Mouse (Mus musculus) heart, postnatal 14 days (tissue): ENCODE results near the gene Ubash3b. TPM values are rescaled to one million over a fixed set of nuclear protein-coding genes. Genes with fewer than 3 reads are reported as not detected.

ENCODE experiments used
- DNase-seq, 2 experiments: peaks; one replicate each; pipeline ENCODE4 v3.0.0; 2021 to 2022
- intact Hi-C: fragments of 180-260 bp; cut with DNase I; formaldehyde crosslinking; loops from one replicate; pipeline ENCODE4 v1.15.1; 2025
- total RNA-seq, 2 experiments: library from RNA; stranded (reverse); gene quantifications; 2 replicates each; pipeline ENCODE4 v1.2.3; 2021

The Ubash3b gene
- total RNA-seq, 2 experiments from 2014 or later, result 1.7 to 1.8 TPM

DNA sequence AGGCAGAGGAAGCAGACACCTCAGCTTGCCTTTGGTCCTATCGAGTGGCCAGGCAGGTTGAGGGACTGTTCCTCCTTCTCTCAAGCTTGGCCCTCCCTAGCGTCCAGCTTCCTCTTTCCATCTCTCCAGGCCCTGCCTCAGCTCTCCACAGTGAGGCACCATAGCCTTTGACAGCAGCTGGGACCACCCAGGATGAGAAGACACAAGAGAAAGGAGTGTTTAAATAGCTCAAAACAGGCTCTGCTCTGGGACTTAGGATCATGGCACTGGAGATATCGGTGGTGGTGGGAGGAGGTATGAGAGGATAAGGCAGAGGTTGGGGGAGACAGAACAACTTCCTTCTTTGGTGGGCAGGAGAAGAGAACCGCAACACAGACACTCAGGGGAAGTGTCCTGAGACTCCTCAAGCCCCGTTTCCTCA is 90.7 kb downstream of the Ubash3b start:
- no peak for DNase-seq

DNA sequence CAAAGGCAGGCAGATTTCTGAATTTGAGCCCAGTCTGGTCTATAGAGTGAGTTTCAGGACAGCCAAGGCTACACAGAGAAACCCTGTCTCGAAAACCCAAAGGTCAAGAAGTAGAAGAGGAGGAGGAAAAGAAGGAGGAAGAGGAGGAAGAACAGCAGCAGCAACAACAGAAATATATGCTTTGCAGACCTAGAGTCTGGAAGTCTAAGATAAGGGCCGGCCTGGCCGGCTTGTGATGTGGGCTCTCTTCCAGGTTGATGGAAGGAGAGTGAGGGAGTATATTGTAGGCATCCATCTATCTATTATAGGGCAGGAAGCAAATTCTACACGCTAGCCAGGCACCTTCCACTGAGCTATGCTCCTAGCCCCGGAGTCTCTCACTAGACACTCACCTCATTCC is 92.0 kb downstream of the Ubash3b start:
- intact Hi-C loops, result no loop called here

More for the DNA sequence above, 90.7 kb downstream of the Ubash3b start:
- intact Hi-C loops, result loop anchor here (5.0 kb wide), 1 partner anchor 52 kb away; no protein-coding TSS in a partner anchor

DNA sequence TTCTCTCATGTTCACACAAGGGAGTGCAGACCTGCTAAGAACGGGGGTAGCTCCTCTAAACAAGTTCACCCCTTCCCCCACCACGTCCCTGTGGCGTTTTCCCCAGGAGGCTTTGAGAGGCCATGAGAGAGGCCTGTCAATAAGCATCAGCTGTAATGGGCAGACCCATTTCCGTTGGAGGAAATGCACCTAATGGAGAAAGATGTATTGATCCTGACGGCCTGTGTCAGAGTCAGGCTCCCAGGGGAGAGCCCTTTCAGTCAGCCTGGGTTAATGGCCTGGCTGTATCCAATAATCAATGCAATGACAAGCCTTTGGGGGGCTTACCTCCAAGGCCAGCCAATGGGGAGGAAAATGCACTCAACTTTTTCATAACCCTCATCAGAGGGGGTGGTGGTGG is 100.1 kb downstream of the Ubash3b start:
- DNase-seq, result no peak
- intact Hi-C loops, result no loop called here

More for the DNA sequence above, 92.0 kb downstream of the Ubash3b start:
- DNase-seq, result no peak

GRCm38 (mm10) chr9:41060617-41061016 is 100.9 kb downstream of the Ubash3b start:
- intact Hi-C loops, result no loop called here
- DNase-seq, result no peak

DNA sequence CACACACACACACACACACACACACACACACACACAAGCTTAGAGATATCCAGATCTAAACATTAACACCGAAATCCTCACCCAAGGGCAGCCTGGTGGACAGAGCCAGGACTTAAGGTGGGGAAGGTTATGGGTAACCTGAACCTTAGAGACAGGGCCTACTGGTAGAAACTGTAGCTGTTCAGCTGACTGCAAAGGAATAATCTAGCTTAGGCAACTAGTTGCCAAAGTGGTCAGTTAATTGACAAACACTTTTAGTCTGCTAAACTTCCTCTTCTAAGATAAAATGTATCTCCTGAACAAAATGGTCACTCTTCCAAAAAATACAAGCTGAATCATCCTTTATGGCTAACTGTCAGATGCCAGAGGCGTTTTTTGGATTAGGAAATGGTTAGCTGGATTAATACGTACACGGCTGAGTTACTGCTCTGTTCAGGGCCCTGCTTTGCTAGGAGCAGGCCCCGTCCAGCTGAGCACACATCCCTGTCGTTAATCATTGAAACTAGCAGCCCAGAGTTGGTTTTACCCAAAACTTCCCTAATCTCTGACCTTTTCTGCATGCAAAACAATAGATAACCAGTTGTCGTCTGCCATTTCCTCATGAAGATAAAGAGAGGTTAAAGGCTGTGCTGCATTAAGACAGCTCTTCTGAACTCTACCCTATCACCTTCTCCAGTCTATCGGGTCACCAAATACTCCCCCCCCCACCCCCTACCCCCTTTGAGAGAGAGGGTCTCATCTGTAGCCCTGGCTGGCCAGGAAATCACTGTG is 102.5 kb downstream of the Ubash3b start:
- intact Hi-C loops, result no loop called here
- DNase-seq, result no peak

DNA sequence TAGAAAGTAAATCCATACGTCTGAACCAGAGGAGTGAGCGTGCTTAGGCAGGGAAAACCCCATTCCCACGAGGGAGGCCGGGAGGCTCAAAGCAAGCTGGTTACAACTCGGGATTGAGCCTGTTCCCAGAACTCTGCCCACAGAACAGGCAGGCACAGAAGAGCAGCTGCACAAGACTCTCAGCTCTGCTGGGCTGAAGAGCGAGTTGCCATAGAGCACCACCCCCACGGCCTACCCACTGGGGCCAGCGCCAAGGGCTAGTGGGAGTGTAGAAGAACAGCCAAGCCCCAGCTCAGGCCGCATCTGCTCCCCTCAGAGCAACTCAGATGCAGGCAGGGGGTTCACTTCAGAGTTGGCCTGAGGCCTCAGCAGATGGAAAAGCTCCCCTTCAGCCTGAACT is 107.3 kb downstream of the Ubash3b start:
- intact Hi-C loops, result no loop called here
- DNase-seq, result peak in 1 of 2 experiments; percentile 16

GRCm38 (mm10) chr9:41053478-41053877 is 108.0 kb downstream of the Ubash3b start:
- intact Hi-C loops, result no loop called here
- DNase-seq, result no peak

GRCm38 (mm10) chr9:41051080-41051932 is 110.2 kb downstream of the Ubash3b start:
- DNase-seq, result no peak
- intact Hi-C loops, result no loop called here

DNA sequence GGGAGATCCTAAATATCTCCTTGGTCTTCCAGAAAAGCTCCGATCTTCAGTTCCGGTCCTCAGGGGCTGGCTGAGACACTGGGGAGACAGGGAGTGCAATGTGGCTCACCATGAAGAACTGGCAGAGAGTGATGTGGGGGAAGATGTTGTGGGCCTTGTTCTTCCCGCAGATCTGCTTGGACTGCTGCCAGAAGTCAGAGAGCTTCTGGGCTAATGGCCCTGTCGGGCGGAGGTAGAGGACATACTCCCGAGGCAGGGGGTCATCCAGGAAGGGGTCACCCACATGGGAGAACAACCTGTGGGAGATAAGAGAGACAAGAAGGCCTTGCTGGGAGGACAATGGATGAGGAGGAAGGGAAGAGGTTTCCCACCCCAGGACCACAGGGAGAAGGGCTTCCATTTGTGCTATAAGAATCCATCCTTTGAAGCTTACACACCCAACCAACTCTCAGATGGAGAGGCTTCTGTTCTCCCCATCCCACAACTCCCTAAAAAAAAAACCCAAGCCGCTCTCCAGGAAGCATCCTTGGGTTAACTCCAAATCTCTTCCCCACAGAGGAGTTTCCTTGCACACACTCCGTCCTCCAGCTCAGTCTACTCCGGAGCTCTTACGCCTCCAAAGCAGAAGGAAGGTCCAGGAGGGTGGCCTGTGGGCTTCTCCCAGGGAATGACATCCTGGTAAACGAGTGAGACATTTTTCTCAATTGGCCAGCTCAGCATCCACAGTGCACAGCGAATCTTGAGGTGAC is 111.0 kb downstream of the Ubash3b start:
- no peak for DNase-seq
- intact Hi-C loops, result no loop called here

- intact Hi-C loops, result no loop called here
- no peak for DNase-seq
These were observed 112.2 kb downstream of the Ubash3b start for GRCm38 (mm10) chr9:41049282-41049681.

- no peak for DNase-seq
- intact Hi-C loops, result no loop called here
These were observed 112.7 kb downstream of the Ubash3b start for GRCm38 (mm10) chr9:41048820-41049219.

- intact Hi-C loops, result no loop called here
- DNase-seq, result no peak
These were observed 113.3 kb downstream of the Ubash3b start for GRCm38 (mm10) chr9:41048216-41048615.

DNA sequence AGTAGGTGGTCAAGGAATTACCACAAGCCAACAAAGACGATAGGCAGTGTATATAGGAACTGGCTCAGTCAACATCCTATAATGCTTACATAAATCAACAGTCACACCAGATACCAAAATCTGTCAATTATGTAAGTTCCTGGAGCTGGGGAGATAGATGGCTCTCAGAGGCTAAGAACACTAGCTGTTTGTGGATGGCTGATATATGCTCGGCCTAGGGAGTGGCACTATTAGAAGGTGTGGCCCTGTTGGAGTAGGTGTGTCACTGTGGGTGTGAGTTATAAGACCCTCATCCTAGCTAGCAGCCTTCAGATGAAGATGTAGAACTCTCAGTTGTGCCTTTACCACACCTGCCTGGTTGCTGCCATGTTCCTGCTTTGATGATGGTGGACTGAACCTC is 113.8 kb downstream of the Ubash3b start:
- intact Hi-C loops, result no loop called here
- no peak for DNase-seq

DNA sequence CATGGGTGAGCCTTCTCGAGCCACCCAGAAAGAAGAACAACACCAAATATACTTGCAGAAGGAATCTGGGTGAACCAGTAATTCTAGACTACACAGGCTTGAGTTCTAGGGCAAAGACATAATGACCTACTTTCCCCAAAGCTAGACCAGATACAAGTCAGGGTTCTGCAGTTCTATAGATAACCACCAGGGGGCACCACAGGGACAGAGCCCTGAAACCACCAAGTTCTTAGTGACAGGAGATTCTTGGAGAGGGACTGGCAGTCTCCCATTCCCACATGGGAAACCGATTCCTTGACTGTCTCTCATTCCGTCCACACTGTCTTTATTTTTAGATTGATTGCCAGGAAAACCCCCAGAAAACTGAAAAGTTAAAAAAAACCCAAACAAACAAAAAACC is 116.9 kb downstream of the Ubash3b start:
- intact Hi-C loops, result loop anchor here (1.0 to 2.0 kb wide), 2 partner anchors 138 to 146 kb away; no protein-coding TSS in a partner anchor

DNA sequence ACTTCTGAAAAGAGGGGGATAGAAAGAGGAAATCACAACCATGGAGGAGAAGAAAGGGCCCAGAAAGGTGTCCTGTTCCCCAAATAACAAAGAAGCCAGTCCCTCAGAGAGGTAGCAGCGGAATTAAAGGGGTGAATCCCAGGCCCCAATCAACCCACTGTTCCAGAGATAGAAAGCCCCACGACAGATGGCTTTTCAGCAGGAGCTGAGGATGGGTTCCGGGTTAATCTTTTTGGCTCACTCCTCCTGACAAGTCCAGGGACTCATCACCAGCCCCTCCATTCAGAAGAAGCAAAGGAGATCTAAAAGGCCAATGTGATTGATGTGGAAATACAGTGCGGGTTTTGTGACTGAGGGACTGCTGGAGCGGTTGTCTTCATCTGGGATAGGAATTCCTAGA is 117.9 kb downstream of the Ubash3b start:
- intact Hi-C loops, result loop anchor here (1.0 to 2.0 kb wide), 2 partner anchors 139 to 147 kb away; no protein-coding TSS in a partner anchor
- no peak for DNase-seq

More for the DNA sequence above, 116.9 kb downstream of the Ubash3b start:
- peak; percentile 85 to 91 for DNase-seq

DNA sequence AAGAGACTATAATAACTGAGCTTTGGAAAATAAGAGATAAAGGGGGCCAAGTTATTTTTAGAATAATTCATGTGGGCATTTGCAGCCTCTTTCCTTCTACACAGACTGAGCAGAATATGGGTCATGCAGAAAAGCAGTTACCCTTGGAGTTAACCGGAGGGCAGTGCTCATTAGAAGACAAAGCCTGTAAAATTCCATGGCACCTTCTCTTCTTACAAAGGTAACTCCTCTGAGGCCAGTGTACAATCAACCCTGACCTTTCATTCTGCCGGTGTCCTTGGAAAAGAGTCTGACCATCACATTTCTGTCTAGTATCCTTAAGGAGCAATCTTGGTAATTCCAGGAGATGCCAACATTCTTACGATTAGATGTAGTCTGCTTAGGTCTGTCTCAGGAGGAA is 120.1 kb downstream of the Ubash3b start:
- intact Hi-C loops, result no loop called here

DNA sequence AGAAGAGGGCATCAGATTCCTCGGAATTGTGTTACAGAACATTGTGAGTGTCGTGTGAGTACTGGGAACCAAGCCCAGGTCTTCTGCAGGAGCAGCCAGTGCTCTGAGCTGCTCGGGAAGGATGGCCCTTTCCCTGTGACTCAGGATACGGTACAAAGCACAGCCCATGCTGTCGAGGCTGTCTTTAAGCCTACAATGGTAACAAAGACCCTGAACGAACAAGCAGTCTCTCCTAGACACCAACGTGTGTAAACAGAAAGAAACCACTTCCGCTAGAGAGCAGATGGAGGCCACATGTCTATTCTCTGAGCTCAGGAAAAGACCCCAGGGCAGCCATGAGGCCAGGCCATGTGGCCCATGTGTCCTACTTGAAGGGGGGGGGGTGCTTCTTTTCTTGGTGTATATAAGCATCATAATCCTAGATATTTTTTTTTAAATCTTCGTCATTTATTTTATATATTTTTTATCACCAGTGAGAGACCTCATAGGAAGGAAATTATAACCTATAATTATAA is 123.3 kb downstream of the Ubash3b start:
- no peak for DNase-seq
- intact Hi-C loops, result no loop called here

More for the DNA sequence above, 120.1 kb downstream of the Ubash3b start:
- DNase-seq, result no peak

GRCm38 (mm10) chr9:41031590-41032489 is 129.7 kb downstream of the Ubash3b start:
- no peak for DNase-seq
- intact Hi-C loops, result no loop called here

- intact Hi-C loops, result loop anchor here (5.0 kb wide), 2 partner anchors 38 to 193 kb away; no protein-coding TSS in a partner anchor
- DNase-seq, result no peak
These were observed 131.7 kb downstream of the Ubash3b start for GRCm38 (mm10) chr9:41029827-41030226.
